Mouse (Mus musculus): Measurements from ENCODE around the gene Ppdpf.
"Not testable (repeated sequence)": the region's sequence is repeated elsewhere in the genome, so short reads cannot be mapped to it uniquely, and the experiment has no call there.

Gene Ppdpf

GRCm38 (mm10) chr2:181159771-181160170 lies 27.3 kb upstream of the Ppdpf start:
- DNase-seq = no peak

- no peak for DNase-seq
These were observed 26.2 kb upstream of the Ppdpf start for GRCm38 (mm10) chr2:181160821-181161220.

- DNase-seq = no peak
These were observed 20.6 kb upstream of the Ppdpf start for GRCm38 (mm10) chr2:181166469-181166868.

- no peak for DNase-seq
These were observed 12.4 kb upstream of the Ppdpf start for GRCm38 (mm10) chr2:181174646-181175045.

- DNase-seq = no peak
These were observed 9.0 kb upstream of the Ppdpf start for GRCm38 (mm10) chr2:181178015-181178414.

GRCm38 (mm10) chr2:181178471-181178870 lies 8.6 kb upstream of the Ppdpf start:
- DNase-seq = no peak

- DNase-seq = no peak
These were observed 6.1 kb upstream of the Ppdpf start for GRCm38 (mm10) chr2:181180898-181181297.

GRCm38 (mm10) chr2:181186635-181187034 lies 412 bp upstream of the Ppdpf start:
- peak; percentile 90 to 91 for DNase-seq

GRCm38 (mm10) chr2:181188681-181189080 lies 1.6 kb downstream of the Ppdpf start:
- DNase-seq = peak in 1 of 2 experiments; percentile 4

- no peak for DNase-seq
These were observed 2.3 kb downstream of the Ppdpf start for GRCm38 (mm10) chr2:181189321-181189720.

GRCm38 (mm10) chr2:181191385-181191784 lies 4.3 kb downstream of the Ppdpf start:
- not testable (repeated sequence) for DNase-seq

- no peak for DNase-seq
These were observed 4.9 kb downstream of the Ppdpf start for GRCm38 (mm10) chr2:181191936-181192335.

GRCm38 (mm10) chr2:181193044-181193443 lies 6.0 kb downstream of the Ppdpf start:
- no peak for DNase-seq

- peak; percentile 54 to 73 for DNase-seq
These were observed 9.7 kb downstream of the Ppdpf start for GRCm38 (mm10) chr2:181196628-181197300.

GRCm38 (mm10) chr2:181201606-181202005 lies 14.6 kb downstream of the Ppdpf start:
- no peak for DNase-seq

- no peak for DNase-seq
These were observed 15.4 kb downstream of the Ppdpf start, which contains the start of gene Ptk6 for GRCm38 (mm10) chr2:181202422-181202821. Gene Ptk6 (minus strand): TSS chr2:181202789.

GRCm38 (mm10) chr2:181202886-181203285 lies 15.8 kb downstream of the Ppdpf start:
- DNase-seq = no peak

GRCm38 (mm10) chr2:181205678-181206077 lies 18.6 kb downstream of the Ppdpf start:
- DNase-seq = no peak

GRCm38 (mm10) chr2:181206118-181206517 lies 19.1 kb downstream of the Ppdpf start:
- peak in 1 of 2 experiments; percentile 24 for DNase-seq

- DNase-seq = peak; percentile 17 to 43
These were observed 25.5 kb downstream of the Ppdpf start for GRCm38 (mm10) chr2:181212389-181213020.

- peak; percentile 61 to 72 for DNase-seq
These were observed 26.0 kb downstream of the Ppdpf start, which contains the start of gene Srms for GRCm38 (mm10) chr2:181213021-181213445. Gene Srms (minus strand): TSS chr2:181213185.

GRCm38 (mm10) chr2:181216037-181216436 lies 29.0 kb downstream of the Ppdpf start:
- DNase-seq = no peak

GRCm38 (mm10) chr2:181218881-181219485 lies 31.9 kb downstream of the Ppdpf start:
- peak in 1 of 2 experiments; percentile 15 for DNase-seq
